Mouse (Mus musculus): Measurements from ENCODE around the gene Gm45717. TPM values are rescaled to one million over a fixed set of nuclear protein-coding genes. Genes with fewer than 3 reads are reported as not detected.

Gm45717 gene
- total RNA-seq, 4 experiments from 2014 or later = not detected

DNA sequence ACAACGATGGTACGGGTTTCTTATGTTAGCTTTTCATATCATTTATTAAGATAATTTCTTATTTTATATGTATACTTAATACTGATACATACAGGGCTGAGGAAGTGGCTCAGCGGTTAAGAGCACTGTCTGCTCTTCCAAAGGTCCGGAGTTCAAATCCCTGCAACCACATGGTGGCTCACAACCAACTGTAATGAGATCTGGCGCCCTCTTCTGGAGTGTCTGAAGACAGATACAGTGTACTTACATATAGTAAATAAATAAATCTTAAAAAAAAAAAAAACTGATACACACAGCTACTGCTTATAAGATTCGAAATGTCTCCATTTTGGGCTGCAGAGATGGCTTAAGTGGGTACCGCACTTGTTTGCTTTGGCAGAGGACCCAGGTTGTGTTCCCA is 48.0 kb downstream of the Gm45717 start:
- DNase-seq (ENCODE audit: low spot score in 2 of 2) = no peak

DNA sequence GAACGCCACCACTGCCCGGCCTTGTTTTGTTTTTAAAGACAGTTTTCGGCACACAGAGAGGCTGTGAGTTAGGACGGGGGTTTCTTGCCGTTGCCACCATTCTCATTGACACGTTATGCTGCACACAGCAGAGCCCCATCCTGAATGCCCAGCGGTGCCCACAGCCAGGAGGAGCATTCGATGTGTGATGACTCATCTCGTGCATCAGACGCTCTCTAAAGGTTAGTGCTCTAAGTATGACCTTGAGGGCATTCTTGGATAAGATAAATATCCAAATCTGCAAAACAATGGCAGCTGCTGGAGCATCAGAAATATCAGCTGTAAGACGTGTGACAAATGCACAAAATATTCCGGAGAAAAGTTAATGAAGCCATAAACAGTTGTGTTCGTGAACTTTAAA is 48.6 kb downstream of the Gm45717 start:
- DNase-seq (ENCODE audit: low spot score in 2 of 2) = no peak

DNA sequence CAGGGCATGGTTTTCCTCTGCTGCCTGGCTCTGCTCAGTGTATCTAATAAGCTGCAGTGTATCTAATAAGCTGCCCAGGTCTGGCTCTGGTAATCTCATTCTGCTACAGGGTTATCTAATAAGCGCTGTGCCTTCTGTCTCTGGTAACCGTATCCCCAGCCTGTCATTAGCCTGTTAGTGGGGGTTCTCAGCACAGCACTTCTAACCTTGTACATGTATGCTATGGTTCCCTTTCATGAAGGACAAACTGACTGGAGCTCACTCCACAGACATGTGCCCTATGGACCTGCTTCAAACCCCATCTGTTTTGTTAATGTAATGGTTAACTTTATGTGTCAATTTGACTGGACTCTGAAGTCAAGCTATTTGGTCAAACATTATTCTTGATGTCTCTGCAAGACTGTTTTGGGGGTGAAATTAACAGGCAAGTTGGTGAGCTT is 50.1 kb downstream of the Gm45717 start:
- no peak for DNase-seq (ENCODE audit: low spot score in 2 of 2)

DNA sequence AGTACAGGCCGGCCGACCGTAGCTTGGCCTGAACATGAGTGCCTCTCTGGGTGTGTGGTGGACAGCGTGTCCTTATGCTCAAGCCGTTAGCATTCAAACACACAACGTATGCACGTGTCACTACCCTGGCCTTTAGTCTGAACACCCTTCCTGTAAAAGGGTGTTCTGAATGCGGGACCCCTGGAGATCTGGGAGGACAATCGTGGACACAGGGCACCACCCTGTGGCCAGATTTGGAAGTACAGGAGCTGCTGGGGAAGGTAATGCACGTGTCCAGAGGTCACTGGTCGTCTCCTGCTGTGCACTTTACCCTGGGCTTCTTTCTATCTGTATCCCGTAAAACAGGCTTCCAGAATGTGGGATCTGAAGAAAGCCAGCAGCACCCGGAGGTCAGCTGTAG is 52.5 kb downstream of the Gm45717 start:
- peak in 1 of 2 experiments; percentile 76 for DNase-seq (ENCODE audit: low spot score in 2 of 2)

DNA sequence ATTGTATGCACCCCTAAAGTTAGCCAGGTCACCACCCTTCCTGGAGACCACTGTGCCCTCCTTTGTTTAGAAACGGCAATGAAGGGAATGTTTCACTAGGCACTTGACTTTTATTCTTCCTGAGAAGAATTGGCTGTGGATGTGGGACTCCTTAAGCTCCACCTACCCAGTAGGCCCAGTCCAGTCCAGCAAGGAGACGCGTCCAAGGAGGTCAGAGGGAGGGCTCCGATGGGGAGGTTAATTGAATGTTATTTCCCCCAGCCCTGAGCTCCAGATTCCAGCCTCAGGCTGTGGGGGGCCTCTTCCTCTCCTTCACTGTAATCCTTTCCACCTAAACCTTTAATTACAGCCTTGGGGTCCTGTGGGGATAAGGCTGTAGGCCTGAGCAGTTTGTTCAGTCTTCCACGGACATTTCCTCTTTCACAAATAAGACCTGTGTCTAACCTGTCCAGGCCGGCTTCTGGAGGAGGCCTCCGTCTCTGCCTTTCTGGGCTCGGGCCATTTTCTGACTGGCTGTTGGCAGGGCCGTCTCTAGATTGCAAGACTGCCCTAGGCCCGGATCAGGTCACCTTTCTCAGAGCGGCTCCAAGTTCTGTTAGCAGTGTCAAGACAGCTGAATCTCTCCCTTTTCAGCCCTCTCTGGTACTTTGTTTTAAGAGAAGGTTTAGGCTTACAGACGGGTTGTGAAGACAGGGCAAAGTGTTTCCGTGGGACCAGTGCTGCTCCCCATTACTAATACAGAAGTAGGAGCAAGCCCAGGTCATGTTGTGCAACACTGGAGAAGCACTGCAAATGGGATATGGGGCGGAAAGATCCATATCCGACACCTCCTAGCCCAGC is 53.5 kb downstream of the Gm45717 start:
- DNase-seq (ENCODE audit: low spot score in 2 of 2) = no peak

DNA sequence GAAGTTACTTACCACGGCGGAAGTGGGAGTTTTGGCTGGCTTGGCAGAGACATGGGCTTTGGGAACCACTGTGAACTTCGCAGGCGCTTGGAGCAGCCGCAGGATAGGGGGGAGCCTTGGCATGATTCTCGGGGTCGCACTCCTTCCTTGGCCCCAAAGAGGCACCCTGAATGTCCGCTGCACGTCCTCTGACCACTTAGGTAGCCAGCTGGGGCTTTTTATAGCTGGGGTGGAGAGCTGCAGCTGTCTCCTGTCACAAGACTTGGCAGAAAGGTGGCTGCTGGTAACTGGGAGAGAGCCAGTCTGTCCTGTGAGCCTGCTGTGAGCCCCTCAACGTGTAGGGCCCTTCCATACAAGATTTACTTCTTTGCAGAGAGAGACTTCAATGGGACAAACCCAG is 55.5 kb downstream of the Gm45717 start, which contains the start of gene Cox8b:
Cox8b (minus strand) TSS at position 227 of the 400 bp plus-strand sequence.
- no peak for DNase-seq (ENCODE audit: low spot score in 2 of 2)

Other genes with a start within 250 kb of the Gm45717 start
- gene Cyp2e1, start 192.2 kb downstream of the Gm45717 start, total RNA-seq (2022) = under 1 TPM in 1 of 4 experiments, not detected in 3; 0.35 TPM
- gene Syce1, start 168.1 kb downstream of the Gm45717 start, total RNA-seq (2022) = under 1 TPM in 3 of 4 experiments, not detected in 1; 0.43 to 0.72 (median 0.63) TPM
- gene Zfp941, start 133.8 kb downstream of the Gm45717 start, total RNA-seq (2022) = 10 to 100 TPM; 16.3 to 17.8 (median 16.7) TPM
- gene Urah, start 120.9 kb downstream of the Gm45717 start, total RNA-seq (2022) = 1 to 10 TPM; 2.3 to 3.6 (median 2.6) TPM
- gene Scgb1c1, start 110.4 kb downstream of the Gm45717 start, total RNA-seq (2022) = not detected
- gene Odf3, start 108.1 kb downstream of the Gm45717 start, total RNA-seq (2022) = not detected
- 1 to 10 TPM in 1 of 4 experiments, under 1 TPM in 2, not detected in 1; 0.43 to 1.5 (median 0.85) TPM for gene Gm45785, start 99.6 kb downstream of the Gm45717 start, total RNA-seq (2022)
- gene Ric8a, start 99.0 kb downstream of the Gm45717 start, total RNA-seq (2022) = 10 to 100 TPM; 74.6 to 79.7 (median 77.3) TPM
- gene Bet1l, start 98.4 kb downstream of the Gm45717 start, total RNA-seq (2022) = 10 to 100 TPM; 24.8 to 28.6 (median 26.2) TPM
- 100 to 1,000 TPM; 105 to 120 (median 119) TPM for gene Psmd13, start 74.0 kb downstream of the Gm45717 start, total RNA-seq (2022)
- gene Sirt3, start 73.6 kb downstream of the Gm45717 start, total RNA-seq (2022) = 10 to 100 TPM; 65.3 to 73.7 (median 70.3) TPM
- 1 to 10 TPM in 3 of 4 experiments, not detected in 1; 1.8 to 2.3 (median 1.9) TPM for gene Cox8b, start 55.5 kb downstream of the Gm45717 start, total RNA-seq (2022)
- gene Nlrp6, start 35.0 kb downstream of the Gm45717 start, total RNA-seq (2022) = under 1 TPM; 0.49 to 0.64 (median 0.59) TPM
- gene Pgghg, start 14.5 kb downstream of the Gm45717 start, total RNA-seq (2022) = 1 to 10 TPM; 3.6 to 6.3 (median 4.9) TPM
- gene Ifitm5, start 5.6 kb downstream of the Gm45717 start, total RNA-seq (2022) = not detected
- gene Ifitm2, start 50 bp upstream of the Gm45717 start, total RNA-seq (2022) = 10 to 100 TPM; 13.8 to 19.4 (median 17.2) TPM
- 1 to 10 TPM; 2.5 to 5.1 (median 2.7) TPM for gene Ifitm1, start 11.3 kb upstream of the Gm45717 start, total RNA-seq (2022)
- gene Ifitm3, start 54.8 kb upstream of the Gm45717 start, total RNA-seq (2022) = 10 to 100 TPM in 3 of 4 experiments, 1 to 10 TPM in 1; 9.0 to 40.6 (median 20.8) TPM
- 1 to 10 TPM in 1 of 4 experiments, not detected in 3; 1.1 TPM for gene Ifitm6, start 62.0 kb upstream of the Gm45717 start, total RNA-seq (2022)
- not detected for gene Gm17387, start 73.2 kb upstream of the Gm45717 start, total RNA-seq (2022)
- 10 to 100 TPM; 72.5 to 87.3 (median 78.8) TPM for gene B4galnt4, start 105.2 kb upstream of the Gm45717 start, total RNA-seq (2022)
- gene Pkp3, start 122.3 kb upstream of the Gm45717 start, total RNA-seq (2022) = not detected
- 1 to 10 TPM; 2.6 to 3.1 (median 2.9) TPM for gene Sigirr, start 144.6 kb upstream of the Gm45717 start, total RNA-seq (2022)
- not detected for gene Ano9, start 161.9 kb upstream of the Gm45717 start, total RNA-seq (2022)
- 10 to 100 TPM; 39.5 to 57.5 (median 54.0) TPM for gene Ptdss2, start 166.4 kb upstream of the Gm45717 start, total RNA-seq (2022)
- 10 to 100 TPM; 37.5 to 49.4 (median 42.2) TPM for gene Rnh1, start 216.9 kb upstream of the Gm45717 start, total RNA-seq (2022)
- 100 to 1,000 TPM; 181 to 211 (median 191) TPM for gene Hras, start 238.1 kb upstream of the Gm45717 start, total RNA-seq (2022)
- gene Lrrc56, start 238.2 kb upstream of the Gm45717 start, total RNA-seq (2022) = 1 to 10 TPM; 3.6 to 5.6 (median 5.1) TPM